Mouse (Mus musculus) liver, postnatal 0 days (tissue): ENCODE measurements around the gene AI837181. TPM values are rescaled to one million over a fixed set of nuclear protein-coding genes. Genes with fewer than 3 reads are reported as not detected.
"Not testable (repeated sequence)": the region's sequence is repeated elsewhere in the genome, so short reads cannot be mapped to it uniquely, and the experiment has no call there.

Experiments
- ATAC-seq: fragments of 200-750 bp; cut with Nextera tagmentation; 2 replicates; pipeline ENCODE4 v1.8.0; 2017; ENCODE audit warnings: mild to moderate bottlenecking, moderate library complexity
- DNase-seq: peaks from one replicate; pipeline ENCODE4 v3.0.0-alpha.2; 2016
- H3K27ac ChIP-seq: fragments of 300-500 bp; sonication (generic); 2 replicates; pipeline ENCODE4 v1.5.1; 2014; ENCODE audit warnings: antibody characterized with exemption, moderate library complexity, mild to moderate bottlenecking, low read depth
- H3K27me3 ChIP-seq: fragments of 300-500 bp; sonication (generic); 2 replicates; pipeline ENCODE4 v1.6.1; 2014; ENCODE audit warnings: low read length, control low read depth, mixed read lengths; ENCODE audit not compliant: insufficient read depth
- H3K36me3 ChIP-seq: fragments of 300-500 bp; sonication (generic); replicated peaks from 2 replicates; pipeline ENCODE4 v1.6.1; 2014; ENCODE audit warnings: mild to moderate bottlenecking, control low read depth, low read length, moderate library complexity, mixed read lengths; ENCODE audit not compliant: insufficient read depth
- H3K4me1 ChIP-seq: fragments of 300-500 bp; sonication (generic); 2 replicates; pipeline ENCODE4 v1.6.1; 2014; ENCODE audit warnings: antibody characterized with exemption, mild to moderate bottlenecking, control low read depth; ENCODE audit not compliant: insufficient read depth
- H3K4me2 ChIP-seq: fragments of 300-500 bp; sonication (generic); 2 replicates; pipeline ENCODE4 v1.6.1; 2014; ENCODE audit warnings: low read depth, mild to moderate bottlenecking, low read length, moderate library complexity, mixed read lengths
- H3K4me3 ChIP-seq: fragments of 300-500 bp; sonication (generic); 2 replicates; pipeline ENCODE4 v1.5.1; 2014; ENCODE audit warnings: low read depth, low read length
- H3K9ac ChIP-seq: fragments of 300-500 bp; sonication (generic); replicated peaks from 2 replicates; pipeline ENCODE4 v1.6.1; 2014; ENCODE audit warnings: mild to moderate bottlenecking, moderate library complexity
- H3K9me3 ChIP-seq: fragments of 300-500 bp; sonication (generic); 2 replicates; pipeline ENCODE4 v1.6.1; 2016; ENCODE audit warnings: mild to moderate bottlenecking, control low read depth, low read length, mixed read lengths
- CTCF ChIP-seq: sonication (generic); IDR thresholded peaks from 2 replicates; pipeline ENCODE4 v1.5.1; 2016; ENCODE audit warnings: antibody characterized with exemption, low read depth
- EP300 ChIP-seq: IDR thresholded peaks from 2 replicates; pipeline ENCODE4 v1.6.1; 2016; ENCODE audit warnings: antibody characterized with exemption, low read depth, mild to moderate bottlenecking
- WGBS: fragments of 180-500 bp; shearing (Covaris S2); extraction: QIAGEN DNeasy Blood & Tissue Kit; methylation state at CpG from one replicate; pipeline ENCODE4 v1.1.7; 2014; ENCODE audit not compliant: insufficient replicate concordance; 5-methylcytosine and 5-hydroxymethylcytosine counted together
- polyA plus RNA-seq: library from polyadenylated mRNA; unstranded; fragments of >200 nt; fragmentation: Nextera tagmentation; extraction: Ambion mirVana; gene quantifications from 2 replicates; pipeline ENCODE4 v1.2.1, GENCODE M21; 2015

AI837181 gene
- polyA plus RNA-seq, 1 experiment from 2014 or later = 15.8 TPM

GRCm38 (mm10) chr19:5389647-5390046, 35.3 kb upstream of the AI837181 start:
- 1% methylated on average over 12 of the region's 12 CpGs for WGBS
- Histone ChIP-seq H3K36me3 (peaks cover 12% of the 10 kb centered on the region), H3K4me2 (peak overlapping the region; percentile 77), H3K27me3 (no peaks in the 10 kb centered on the region), H3K9me3 (no peaks in the 10 kb centered on the region), H3K27ac (peak overlapping the region; percentile 87), H3K4me1 (peaks cover 36% of the 10 kb centered on the region), H3K4me3 (peak overlapping the region; percentile 85), H3K9ac (peak overlapping the region; percentile 90)
- ATAC-seq (peak; percentile 53), DNase-seq (peak; percentile 70)
- no peak for TF ChIP-seq CTCF
- TF ChIP-seq EP300 = no peak

- Histone ChIP-seq H3K36me3 (peaks cover 5% of the 10 kb centered on the region), H3K9ac (peak overlapping the region; percentile 90), H3K4me2 (peak overlapping the region; percentile 77), H3K4me3 (peak overlapping the region; percentile 85), H3K27ac (peak overlapping the region; percentile 87), H3K4me1 (peaks cover 36% of the 10 kb centered on the region), H3K9me3 (no peaks in the 10 kb centered on the region), H3K27me3 (no peaks in the 10 kb centered on the region)
- DNase-seq (peak; percentile 12), ATAC-seq (no peak)
- 63% methylated on average over 8 of the region's 8 CpGs for WGBS
- no peak for TF ChIP-seq EP300
- no peak for TF ChIP-seq CTCF
Observed at GRCm38 (mm10) chr19:5390416-5390815, 34.5 kb upstream of the AI837181 start.

- WGBS = 60% methylated on average over 4 of the region's 4 CpGs
- Histone ChIP-seq H3K4me1 (peaks cover 21% of the 10 kb centered on the region), H3K27me3 (no peaks in the 10 kb centered on the region), H3K4me3 (no peak overlapping the region), H3K9ac (no peak overlapping the region), H3K4me2 (no peak overlapping the region), H3K36me3 (no peaks in the 10 kb centered on the region), H3K27ac (peak overlapping the region; percentile 29), H3K9me3 (no peaks in the 10 kb centered on the region)
- ATAC-seq = no peak
- TF ChIP-seq CTCF (no peak), EP300 (no peak)
- DNase-seq = peak; percentile 66
Observed at GRCm38 (mm10) chr19:5392892-5393291, 32.1 kb upstream of the AI837181 start.

- no peaks in the 10 kb centered on the region for H3K9me3 ChIP-seq
- H3K4me3 ChIP-seq = no peak overlapping the region
- no peaks in the 10 kb centered on the region for H3K36me3 ChIP-seq
- H3K4me1 ChIP-seq = peaks cover 16% of the 10 kb centered on the region
- H3K9ac ChIP-seq = no peak overlapping the region
- TF ChIP-seq EP300 = no peak
- no peak for TF ChIP-seq CTCF
- no peak overlapping the region for H3K4me2 ChIP-seq
- WGBS = 67% methylated on average over 10 of the region's 10 CpGs
- H3K27me3 ChIP-seq = no peaks in the 10 kb centered on the region
- ATAC-seq (no peak), DNase-seq (no peak)
- no peak overlapping the region for H3K27ac ChIP-seq
Observed at GRCm38 (mm10) chr19:5394168-5394567, 30.8 kb upstream of the AI837181 start.

GRCm38 (mm10) chr19:5395371-5395770, 29.6 kb upstream of the AI837181 start:
- 64% methylated on average over 4 of the region's 4 CpGs for WGBS
- no peak overlapping the region for H3K4me3 ChIP-seq
- no peak overlapping the region for H3K4me2 ChIP-seq
- no peaks in the 10 kb centered on the region for H3K9me3 ChIP-seq
- ATAC-seq = no peak
- H3K9ac ChIP-seq = no peak overlapping the region
- H3K27ac ChIP-seq = no peak overlapping the region
- no peaks in the 10 kb centered on the region for H3K36me3 ChIP-seq
- H3K27me3 ChIP-seq = no peaks in the 10 kb centered on the region
- no peak for DNase-seq
- H3K4me1 ChIP-seq = peaks cover 4% of the 10 kb centered on the region
- TF ChIP-seq CTCF = no peak
- no peak for TF ChIP-seq EP300

- not testable (repeated sequence) for H3K9ac ChIP-seq, H3K27ac ChIP-seq, DNase-seq
Observed at GRCm38 (mm10) chr19:5401073-5401472, 23.9 kb upstream of the AI837181 start.

GRCm38 (mm10) chr19:5402293-5402692, 22.7 kb upstream of the AI837181 start, which contains the start of gene Tsga10ip:
Gene Tsga10ip, minus strand, starts transcription at chr19:5402526.
- Histone ChIP-seq H3K36me3 (no peaks in the 10 kb centered on the region), H3K4me2 (no peak within 1 kb of the TSS), H3K4me1 (peaks cover 5% of the 10 kb centered on the region), H3K9me3 (no peaks in the 10 kb centered on the region), H3K9ac (no peak within 1 kb of the TSS), H3K27ac (no peak within 1 kb of the TSS), H3K4me3 (no peak within 1 kb of the TSS), H3K27me3 (no peaks in the 10 kb centered on the region)
- ATAC-seq = no peak
- WGBS = 78% methylated on average over 8 of the region's 8 CpGs
- no peak for TF ChIP-seq EP300
- TF ChIP-seq CTCF = no peak
- no peak for DNase-seq

More at GRCm38 (mm10) chr19:5401073-5401472, 23.9 kb upstream of the AI837181 start:
- H3K9me3 ChIP-seq, H3K4me3 ChIP-seq, H3K27me3 ChIP-seq, H3K4me1 ChIP-seq, H3K4me2 ChIP-seq, H3K36me3 ChIP-seq, ATAC-seq: not testable (repeated sequence)
- WGBS = 76% methylated on average over 4 of the region's 4 CpGs
